Mouse (Mus musculus): ENCODE measurements around the gene Rrp9.

GRCm38 (mm10) chr9:106513566-106513965 lies 37.8 kb downstream of the Rrp9 start:
- TF ChIP-seq CTCF (IDR thresholded peaks at IDR 0.05; ENCODE audit: low read depth) (no peak), EP300 (IDR thresholded peaks at IDR 0.05; ENCODE audit: low read depth) (no peak)

Measured in heart, postnatal 0 days (tissue).